Mouse (Mus musculus): ENCODE measurements around the gene Xxylt1.

The Xxylt1 gene

DNA sequence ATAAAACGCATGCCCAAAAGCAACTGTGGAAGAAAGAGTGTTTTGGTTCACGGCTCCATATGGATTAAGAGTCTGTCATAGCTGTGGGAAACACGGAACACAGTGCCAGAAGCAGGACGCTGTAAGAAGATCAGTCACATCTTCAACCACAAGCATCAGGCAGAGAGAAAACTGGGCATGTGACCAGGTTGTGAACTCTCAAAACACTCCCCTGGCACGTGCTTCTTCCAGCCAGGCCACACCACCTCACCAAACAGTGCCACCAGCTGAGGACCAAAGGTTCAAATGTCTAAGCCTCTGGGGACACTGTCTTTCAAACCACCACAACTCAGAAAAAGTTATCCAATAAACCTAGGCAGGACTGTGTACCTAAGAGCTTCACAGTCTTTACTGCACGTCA is 93.0 kb downstream of the Xxylt1 start:
- DNase-seq (ENCODE audit: low spot score) = no peak

DNA sequence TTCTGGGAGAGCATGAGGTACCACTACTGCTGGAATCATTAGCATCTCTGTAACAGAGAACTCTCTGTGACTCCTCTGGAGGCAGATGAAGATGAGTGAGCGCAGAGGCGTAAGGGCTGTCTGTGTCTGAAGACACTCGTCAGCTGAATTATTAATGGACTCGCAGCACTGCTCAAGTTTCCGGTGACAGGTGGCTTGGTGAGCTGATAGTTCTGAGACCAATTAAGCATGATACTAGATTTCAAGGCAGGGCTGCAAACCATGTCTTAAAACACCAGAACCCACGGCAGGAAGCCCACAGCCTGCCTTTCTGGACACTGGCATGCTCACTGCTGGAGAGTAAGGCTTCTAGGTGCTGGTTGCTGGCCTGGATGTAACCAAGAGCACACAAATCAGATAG is 93.5 kb downstream of the Xxylt1 start:
- no peak for DNase-seq (ENCODE audit: low spot score)

DNA sequence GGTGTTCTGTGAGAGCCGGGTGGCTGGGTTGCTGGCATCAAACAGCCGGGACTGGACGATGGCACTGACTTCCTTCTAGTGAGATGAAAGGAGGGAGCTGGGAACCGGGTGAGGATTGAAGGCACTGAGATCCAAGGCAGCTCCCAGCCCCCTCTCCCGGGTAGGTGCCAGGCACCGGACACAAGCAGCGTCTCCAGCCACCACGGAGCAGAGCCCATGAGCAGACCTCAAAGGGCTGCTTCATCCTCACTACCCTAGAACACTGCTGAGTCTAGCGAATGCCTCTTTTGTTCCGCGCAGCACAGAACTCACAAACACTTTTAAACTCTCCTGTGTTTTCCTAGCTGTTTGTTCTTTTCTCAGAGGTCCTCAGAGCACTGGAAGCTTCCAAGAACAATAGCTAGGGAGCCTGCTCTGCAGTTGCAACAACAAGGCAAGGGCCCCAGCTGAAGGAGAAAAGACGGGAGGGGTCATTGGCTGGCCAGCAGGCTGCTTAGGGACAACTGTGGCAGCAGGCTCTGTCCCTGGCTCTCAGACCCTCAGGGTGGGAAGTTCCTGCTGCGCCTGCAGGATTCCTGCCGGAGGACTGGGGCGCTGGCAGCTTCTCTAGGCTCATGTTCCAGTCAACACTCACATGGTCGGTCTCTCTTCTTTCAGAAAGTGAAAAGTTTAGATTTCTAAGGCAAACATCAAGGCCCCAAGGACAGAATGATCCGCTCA is 96.2 kb downstream of the Xxylt1 start:
- peak; percentile 42 for DNase-seq (ENCODE audit: low spot score)

DNA sequence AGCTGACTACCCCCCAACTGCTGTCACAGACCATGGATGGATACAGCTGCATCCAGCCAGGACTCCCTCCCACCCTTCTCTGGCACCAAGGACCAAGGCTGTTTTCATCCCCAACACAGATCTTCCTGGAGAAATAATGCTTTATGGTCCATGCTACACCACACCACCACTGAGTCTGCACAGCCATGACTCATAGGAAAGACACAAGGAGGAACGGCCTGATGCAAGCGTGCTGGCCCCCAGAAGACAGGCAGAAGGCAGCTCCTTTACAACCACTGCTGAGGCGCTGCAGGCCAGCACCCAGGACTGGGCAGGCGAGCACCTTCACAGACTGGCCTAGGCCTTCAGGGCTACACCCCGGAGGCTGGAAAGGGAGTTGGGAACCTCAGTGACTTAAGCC is 97.1 kb downstream of the Xxylt1 start:
- no peak for DNase-seq (ENCODE audit: low spot score)

DNA sequence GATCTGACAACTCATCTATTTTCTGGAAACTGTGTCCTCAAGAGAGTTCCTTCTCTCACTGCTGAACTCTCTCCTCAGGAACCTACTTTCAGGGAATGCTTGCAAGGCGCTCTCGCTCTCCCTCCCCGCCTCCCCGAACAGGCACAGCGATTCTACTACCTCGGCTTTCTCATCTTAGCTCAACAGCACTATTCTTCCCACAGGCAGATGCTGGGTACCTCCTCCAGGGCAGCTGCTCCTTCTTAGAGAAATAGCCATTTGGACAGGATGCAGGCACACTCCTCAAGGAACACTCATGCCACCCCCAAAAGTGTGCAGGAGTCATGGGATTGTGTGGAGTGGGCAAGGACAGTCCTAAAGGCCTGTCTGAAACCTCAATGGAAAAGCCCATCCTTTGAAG is 97.5 kb downstream of the Xxylt1 start:
- no peak for DNase-seq (ENCODE audit: low spot score)

DNA sequence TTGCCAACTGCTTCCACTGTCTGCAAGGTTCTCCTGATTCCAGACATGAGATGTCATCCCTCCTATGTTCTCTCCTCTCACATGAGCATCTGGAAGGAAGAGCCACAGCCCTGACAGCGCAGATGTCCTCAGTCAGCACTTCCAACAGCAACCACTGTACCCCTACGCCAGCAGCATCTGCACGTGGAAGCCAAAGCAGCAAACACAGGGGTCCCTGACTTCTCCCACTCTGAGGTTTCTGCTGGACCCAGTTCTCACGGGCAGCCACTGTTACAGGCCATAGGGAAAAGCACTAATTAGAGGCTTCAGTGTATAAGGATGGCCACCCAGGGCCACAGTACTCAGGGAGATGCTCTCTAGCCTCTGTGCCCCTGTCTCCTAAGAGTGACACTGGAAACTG is 98.0 kb downstream of the Xxylt1 start:
- DNase-seq (ENCODE audit: low spot score) = no peak

DNA sequence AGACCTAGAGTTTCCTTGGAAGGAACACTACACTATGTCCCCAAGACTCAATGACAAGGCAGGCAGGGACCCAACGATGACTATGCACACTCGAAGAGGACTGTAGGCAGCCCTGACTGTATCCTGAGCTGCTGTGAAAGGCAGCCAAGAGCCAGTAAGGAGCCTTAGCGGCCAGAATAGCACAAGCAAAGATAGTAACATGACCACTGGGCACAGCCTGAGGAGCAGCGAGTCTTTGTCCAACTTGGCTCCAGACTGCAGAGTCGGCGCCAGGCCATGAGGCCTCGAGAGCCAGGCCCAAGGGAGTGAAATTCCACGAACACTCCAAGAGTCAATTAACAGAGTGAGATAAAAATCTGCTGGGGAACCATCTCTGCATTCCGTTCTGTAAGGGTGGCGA is 99.9 kb downstream of the Xxylt1 start:
- DNase-seq (ENCODE audit: low spot score) = peak; percentile 70

DNA sequence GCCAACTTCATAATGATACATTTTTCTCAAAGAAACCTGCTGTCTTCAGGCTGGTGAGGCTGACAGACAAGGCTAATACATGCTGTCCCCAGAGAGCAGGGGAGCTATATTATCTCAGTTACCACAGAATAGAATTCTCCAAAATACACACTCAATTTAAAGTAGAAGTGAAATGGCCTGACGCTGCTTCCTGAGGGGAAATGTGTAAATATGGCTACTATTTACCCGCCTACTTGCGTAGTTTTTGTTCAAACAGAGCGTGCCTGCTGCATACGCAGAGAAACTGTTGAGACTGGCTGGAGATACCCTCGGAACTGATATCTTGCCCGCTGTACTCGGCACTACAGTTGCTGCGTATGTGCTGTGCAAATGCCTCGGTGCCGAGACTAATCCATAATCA is 101.3 kb downstream of the Xxylt1 start:
- DNase-seq (ENCODE audit: low spot score) = no peak

DNA sequence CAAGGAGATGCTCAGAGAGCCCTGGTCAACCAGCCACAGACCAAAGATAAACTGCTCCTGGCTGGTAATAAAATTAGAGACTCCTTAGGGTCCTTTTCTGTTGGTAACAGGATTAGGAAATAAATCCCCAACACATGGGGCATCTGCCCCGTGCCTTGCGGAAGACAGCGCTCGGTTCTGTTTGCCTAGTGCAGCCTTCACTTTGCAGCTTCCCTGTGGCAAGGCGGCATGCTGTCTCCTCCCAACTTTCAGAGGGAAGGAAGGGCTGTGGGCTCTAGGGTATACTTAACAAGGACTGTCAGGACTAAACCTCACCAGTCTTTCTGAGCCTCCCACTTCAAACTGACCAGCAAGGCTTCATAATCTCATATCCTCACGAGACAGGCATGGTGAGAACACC is 103.5 kb downstream of the Xxylt1 start:
- no peak for DNase-seq (ENCODE audit: low spot score)

DNA sequence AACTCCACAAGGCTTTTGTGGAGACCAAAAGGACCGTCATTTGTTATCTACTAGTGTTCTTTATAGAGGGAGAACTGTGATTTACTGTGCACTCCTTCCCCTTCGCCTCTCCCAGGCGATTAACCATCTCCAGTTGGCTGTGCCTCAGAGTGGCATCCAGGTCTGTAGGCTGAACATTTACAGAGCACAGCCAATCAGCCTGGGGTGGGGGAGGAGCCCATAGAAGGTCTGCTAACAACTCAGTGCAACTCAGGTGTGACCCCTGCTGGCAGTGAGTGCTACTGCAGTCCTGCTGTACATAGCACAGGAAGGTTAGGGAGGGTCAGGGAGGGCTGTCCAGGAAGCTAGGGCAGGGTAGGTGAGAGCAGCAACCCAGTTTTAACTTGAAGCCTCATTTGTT is 104.0 kb downstream of the Xxylt1 start:
- DNase-seq (ENCODE audit: low spot score) = peak; percentile 96

DNA sequence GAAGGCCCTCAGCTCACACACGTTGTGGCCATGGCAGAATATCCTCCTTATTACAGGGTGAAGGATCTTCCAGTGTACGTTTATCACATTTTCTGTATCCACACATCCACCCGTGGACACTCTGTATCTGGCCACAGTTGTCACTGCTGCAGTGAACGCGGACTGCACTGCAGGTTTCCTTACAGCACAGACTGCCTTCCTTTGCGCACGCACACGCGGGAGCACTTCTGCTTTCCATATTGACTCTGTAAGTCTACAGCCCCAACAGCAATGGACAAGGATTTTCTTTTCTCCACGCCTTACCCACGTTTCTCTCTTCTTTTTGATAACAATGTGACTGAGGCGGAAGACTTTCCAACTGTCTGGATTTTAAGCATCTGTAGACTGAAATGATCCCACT is 106.7 kb downstream of the Xxylt1 start:
- no peak for DNase-seq (ENCODE audit: low spot score)

DNA sequence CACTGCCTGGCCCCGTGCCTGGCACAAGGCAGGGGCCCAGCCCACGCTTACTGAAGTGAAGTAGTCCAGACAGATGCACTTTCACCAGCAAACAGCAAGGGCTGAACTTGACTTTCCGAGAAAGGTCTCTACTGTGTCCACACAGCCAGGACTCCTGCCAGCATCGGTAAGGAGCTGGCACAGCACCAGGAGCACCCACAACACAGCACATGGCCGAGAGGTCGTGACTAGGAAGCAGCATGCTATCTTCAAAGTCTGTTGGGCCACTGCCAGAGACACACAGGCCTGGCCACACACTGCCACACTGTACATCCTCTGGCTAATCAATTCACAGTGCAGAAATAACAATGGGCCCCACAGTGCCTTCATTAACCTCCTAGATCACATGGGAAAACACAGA is 107.8 kb downstream of the Xxylt1 start:
- peak; percentile 77 for DNase-seq (ENCODE audit: low spot score)

DNA sequence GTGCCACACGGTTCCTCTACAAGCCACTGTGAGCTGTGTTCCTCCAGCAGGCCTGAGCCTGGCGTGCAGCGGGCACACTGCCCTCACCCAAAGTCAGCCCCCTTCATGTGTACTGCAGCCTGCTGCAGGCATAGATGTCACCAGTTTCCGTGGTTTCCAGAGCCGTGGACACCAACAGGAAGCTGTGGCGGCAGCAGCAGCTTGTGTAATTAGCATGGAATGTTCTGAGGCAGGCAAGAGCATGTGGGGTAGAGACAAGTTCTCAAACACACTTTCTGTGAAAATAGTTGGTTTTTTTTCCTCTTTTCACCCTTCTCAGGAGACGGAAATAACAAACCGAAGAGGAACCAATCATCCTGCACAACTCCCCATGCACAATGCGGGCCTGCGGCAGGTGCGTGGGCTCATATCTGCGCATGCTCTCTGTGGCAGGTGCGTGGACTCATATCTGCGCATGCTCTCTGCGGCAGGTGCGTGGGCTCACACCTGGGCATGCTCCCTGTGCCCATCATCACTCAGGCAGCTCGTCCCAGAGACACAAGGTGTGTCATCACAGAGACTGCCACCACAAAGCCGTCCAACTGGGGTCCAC is 109.2 kb downstream of the Xxylt1 start:
- peak; percentile 68 for DNase-seq (ENCODE audit: low spot score)

DNA sequence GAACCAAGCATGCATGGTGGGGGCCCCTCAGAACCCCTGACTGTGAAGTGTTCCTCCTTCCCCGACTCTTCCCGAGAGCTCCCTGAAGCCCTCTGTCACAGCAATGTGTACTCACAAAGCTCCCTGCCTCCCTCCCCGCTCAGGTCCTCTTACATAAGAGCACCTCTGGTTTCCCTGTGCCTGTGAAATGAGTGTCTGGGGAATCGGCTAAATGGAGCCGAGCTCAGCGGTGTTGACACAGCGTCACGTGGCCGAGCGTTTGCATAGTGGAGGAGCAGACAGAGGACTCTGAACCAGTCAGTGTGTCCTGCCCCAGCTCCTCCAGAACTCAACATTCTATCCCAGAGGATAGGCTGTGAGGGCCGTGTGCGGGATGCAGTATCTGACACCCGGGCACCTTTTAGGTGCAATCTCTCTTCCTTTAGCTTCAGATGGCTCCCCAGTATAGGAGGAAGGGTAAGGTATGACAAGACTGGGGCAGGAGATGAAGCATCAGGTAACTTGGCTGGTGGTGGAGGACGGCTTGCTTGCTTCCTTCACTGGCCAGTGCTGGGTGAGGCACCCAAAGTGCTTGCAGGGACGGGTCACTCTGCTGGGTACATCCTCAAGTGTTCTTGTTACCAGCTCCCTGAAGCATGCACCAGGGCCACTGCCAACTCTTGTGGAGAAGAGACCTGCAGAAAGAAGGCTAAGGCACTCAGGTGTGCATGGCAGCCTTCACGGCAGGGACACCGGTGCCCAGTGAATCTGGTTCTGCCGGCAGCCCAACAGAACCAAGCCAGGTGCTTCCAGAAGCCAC is 111.8 kb downstream of the Xxylt1 start:
- peak; percentile 81 for DNase-seq (ENCODE audit: low spot score)

DNA sequence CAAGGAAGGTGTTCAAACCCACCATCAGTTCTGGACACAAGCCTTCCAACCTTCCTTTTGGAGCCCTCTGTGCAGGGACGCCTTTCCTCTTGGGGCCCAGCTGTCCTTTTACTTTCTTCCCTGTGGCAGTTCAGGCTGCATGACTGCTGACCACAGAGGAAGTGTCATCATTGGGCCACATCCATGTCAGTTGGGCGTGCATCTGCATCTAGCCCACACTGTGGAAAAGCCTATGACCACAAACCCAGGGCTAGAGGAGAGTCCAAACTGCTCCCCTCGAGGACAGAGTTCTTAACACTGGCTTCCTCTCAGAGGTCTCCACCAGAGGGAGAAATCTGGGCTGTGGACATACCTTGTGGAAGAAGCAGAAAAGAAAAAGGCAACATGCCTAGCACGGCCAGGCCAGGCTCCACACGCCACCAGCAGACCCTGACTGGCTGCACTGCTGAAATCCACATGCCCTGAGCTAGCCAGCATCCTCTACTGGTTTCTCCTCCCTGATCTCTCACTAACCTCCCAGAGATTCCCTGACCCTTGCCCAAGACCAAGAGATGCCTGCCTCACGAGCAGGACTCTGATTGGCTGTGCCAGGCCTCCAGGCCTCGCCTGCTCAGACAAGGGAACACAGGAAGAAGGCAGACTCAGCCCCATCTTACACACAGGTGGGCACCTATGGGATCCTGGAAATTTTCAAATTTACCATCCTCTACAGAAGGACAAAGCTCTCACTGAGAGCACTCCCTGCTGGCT is 112.7 kb downstream of the Xxylt1 start:
- no peak for DNase-seq (ENCODE audit: low spot score)

DNA sequence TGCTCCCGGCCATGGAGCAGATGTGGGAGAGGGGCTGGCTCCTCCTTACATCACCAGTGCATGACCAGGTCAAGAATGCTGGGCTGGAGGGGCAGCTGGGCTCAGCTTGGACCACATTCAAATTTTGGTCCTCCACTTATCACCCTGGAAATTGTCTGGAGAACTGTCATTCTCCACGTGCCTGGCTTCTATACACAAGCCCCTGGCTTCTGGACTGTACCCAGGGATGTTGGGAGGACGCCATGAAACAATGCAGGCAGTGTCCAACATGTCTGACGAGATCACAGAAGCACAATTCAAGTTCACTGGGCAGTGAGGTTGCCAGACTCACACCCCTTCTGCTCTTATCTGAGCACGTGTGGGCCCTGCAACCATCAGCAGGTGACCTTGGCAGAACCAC is 114.5 kb downstream of the Xxylt1 start:
- DNase-seq (ENCODE audit: low spot score) = no peak

DNA sequence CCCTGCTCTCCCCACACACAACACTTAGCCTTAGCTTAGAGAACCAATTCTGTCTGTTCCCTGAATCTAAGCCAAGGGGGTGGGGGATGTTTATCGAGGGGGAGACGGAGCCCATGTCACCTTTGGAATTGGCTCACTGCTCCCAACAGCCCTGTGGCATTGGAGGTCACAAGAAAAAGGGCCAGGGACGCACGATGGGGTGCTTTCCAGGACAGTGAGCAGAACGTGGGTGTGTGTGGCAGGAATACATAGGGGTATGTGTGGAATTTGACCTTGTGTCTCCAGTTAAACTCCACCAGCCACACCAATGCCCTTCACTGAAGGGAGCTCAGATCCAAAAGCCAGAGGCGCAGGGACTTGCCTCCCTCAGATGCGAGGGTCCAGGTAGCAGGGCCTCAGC is 116.3 kb downstream of the Xxylt1 start:
- no peak for DNase-seq (ENCODE audit: low spot score)

DNA sequence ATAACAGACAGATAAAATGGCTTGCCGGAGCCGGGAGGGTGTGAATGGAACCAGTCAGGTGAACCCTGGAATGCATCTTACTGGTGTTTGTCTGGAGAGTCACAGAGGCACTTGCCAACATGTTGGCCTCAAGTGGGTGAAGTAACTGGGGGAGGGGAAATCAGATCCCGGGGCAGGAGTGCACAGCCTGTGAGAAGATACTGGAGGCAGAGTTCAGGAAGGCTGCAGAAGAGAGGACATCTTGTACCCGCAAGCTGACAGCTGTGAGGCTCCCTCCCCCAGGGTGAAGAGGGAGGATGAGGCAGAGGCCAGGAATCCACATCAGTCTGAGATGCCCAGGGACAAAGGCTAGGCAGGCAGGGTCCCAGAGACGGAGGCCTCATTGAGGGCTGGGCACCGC is 116.8 kb downstream of the Xxylt1 start:
- DNase-seq (ENCODE audit: low spot score) = peak; percentile 65

DNA sequence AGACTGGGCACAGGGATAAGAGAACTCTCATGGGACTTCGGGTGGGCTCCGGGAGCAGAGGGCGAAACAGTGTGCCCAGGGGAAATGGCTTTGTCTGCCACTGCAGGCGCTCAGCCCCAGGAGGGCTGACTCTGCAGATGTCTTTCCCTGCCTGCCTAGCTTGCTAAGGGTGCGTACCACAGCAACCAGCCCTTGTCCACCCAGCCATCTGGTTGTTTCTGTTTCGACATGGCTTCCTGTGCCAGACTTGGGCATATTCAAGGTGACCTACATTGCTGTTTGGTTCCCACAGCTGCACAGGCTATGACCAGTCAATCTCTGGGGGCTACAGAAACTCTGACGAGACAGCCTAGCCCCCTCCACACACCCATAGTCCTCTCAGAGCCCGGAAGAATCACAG is 118.7 kb downstream of the Xxylt1 start:
- DNase-seq (ENCODE audit: low spot score) = no peak

DNA sequence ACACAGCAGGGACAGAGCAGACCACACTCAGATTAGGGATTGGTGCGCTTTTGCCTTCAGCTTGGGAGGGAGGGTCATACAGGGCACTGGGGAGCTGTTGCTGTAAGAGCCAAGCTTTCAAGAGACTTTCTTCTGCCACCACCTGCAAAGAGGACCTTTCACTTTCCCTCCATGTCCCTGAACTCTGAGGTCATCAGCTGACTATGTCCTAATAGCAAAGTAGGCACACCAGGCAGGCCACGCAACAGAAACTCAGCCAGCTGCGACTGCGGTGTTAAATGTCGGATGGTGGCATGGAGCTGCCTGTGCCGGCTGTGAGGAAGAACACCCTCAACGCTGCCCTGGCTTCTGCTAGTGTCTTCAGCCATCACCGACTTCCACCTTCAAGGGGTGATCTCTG is 120.1 kb downstream of the Xxylt1 start:
- no peak for DNase-seq (ENCODE audit: low spot score)

DNA sequence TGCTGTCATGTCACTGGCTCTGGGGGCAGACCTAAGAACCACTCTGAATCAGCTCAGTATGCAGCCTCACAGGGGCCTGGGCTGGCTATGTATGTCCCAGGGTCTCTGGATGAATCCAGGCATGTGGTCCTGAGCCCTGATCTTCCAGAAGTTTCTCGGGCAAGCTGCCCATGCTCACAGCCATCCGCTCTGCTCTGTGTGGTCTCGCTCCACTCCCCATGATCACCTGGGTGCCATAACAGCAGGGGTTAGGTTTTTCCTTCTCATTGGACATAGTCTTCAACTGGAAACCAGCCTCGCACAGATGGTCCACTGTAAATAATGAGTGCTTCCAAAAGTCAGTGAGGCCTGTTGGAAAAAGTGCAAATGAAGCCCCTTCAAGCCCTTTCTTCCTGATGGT is 121.0 kb downstream of the Xxylt1 start:
- DNase-seq (ENCODE audit: low spot score) = no peak

DNA sequence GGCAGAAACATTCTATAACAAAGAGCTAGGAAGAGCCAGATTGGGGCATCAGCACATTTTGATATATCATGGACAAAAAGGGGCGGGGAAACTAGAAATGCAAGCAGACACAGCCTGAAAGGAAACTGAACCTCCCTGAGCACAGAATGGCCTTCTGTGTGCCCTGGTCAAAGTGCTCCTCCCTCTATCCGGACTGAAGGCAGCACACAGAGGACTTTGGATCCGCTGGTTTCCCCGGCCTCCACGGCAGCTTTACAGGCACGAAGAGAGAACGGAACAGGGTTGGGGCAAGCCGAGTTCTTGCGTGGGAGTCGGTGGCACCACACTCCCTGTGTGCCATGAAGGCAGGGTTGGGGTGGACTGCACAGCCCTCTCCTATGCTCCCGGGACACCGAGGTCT is 121.5 kb downstream of the Xxylt1 start:
- DNase-seq (ENCODE audit: low spot score) = no peak

DNA sequence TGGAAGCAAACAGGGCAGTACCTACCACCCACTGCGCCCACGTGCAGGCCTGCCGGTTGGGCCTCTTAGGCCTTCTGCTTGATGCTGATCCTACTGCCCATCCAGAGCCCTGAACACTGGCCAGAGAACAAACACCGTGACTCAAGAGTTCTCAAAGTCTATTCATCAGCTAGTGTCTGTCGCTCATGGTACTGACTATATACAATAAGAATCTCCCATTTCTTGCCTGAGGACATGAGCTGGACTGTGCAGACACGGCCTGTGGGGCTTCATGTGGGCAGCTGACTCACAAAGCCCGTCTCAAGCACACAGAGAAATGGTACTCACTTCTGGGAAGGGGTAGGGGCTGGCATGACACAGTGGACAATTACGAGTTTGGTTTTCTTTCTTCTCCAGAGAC is 125.1 kb downstream of the Xxylt1 start:
- no peak for DNase-seq (ENCODE audit: low spot score)

Data from lung, postnatal 25 days (tissue).